Mouse (Mus musculus): Measurements from ENCODE around the gene Gucy1b2. TPM values are rescaled to one million over a fixed set of nuclear protein-coding genes. Genes with fewer than 3 reads are reported as not detected.

Gucy1b2 gene
- polyA plus RNA-seq, 1 experiment: not detected

DNA sequence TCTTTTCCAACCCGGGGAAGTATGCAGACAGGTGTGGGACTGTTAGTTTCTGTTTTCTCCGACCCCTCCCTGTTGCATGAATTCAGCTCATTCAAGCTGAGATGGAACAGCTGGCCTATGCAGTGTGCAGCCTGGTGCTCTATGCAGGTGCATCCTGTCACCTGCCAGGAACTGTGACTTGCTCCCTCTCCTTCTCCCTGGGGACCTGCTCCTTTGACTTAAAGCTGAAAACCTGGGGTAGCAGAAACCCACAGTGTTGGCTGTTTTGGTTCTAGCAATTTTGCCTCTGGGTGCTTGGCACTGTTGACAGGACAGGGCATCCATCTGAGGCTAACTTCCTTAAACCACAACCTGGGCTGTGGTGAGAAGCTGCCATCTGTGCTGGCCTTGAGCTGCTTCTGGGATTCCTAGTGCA lies 30.8 kb downstream of the Gucy1b2 start:
- Histone ChIP-seq H3K27me3 (ENCODE audit: control insufficient read depth, insufficient read depth, insufficient read length) (peaks cover 9% of the 10 kb centered on the region), H3K4me3 (no peak overlapping the region), H3ac (ENCODE audit: control insufficient read depth, insufficient read length) (no peak overlapping the region), H3K4me2 (ENCODE audit: low read depth) (no peak overlapping the region), H3K79me2 (ENCODE audit: control insufficient read depth, insufficient read depth) (no peaks in the 10 kb centered on the region), H3K36me3 (ENCODE audit: control insufficient read depth, insufficient read depth) (no peaks in the 10 kb centered on the region)
- TF ChIP-seq MAX (IDR thresholded peaks at IDR 0.05; ENCODE audit: low read depth): no peak
- peak in 1 of 3 experiments; percentile 15 for TF ChIP-seq MYOD1 (IDR thresholded peaks at IDR 0.05; ENCODE audit: control insufficient read depth in 1 of 3, insufficient read length in 2 of 3, low read depth in 2 of 3)
- no peak for TF ChIP-seq TCF3 (IDR thresholded peaks at IDR 0.05; ENCODE audit: insufficient read length, low read depth)
- no peak for TF ChIP-seq REST (IDR thresholded peaks at IDR 0.05; ENCODE audit: insufficient read depth, insufficient read length)
- TF ChIP-seq CEBPB (IDR thresholded peaks at IDR 0.05; ENCODE audit: insufficient read depth, poor library complexity, severe bottlenecking): no peak

DNA sequence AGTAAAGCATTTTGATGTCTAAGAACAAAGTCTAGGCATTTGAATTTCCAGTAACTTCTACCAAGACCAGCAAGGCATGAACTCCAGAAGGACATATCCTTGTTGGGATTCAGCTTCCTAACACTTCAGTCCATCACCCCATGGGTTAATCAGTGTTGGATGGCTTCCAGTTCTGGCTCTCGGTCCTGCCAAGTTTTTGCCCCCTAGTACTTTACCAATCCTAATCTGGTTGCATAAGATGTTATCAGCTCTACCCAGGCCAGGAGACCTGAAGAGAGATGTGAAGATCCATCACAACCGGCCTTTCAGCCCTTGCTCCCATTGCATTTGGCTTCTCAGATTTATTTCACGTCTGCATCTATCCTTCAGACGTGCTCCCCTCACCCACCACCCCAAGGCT lies 33.8 kb downstream of the Gucy1b2 start:
- H3K4me3 ChIP-seq: no peak overlapping the region
- no peak overlapping the region for H3ac ChIP-seq (ENCODE audit: control insufficient read depth, insufficient read length)
- peaks cover 19% of the 10 kb centered on the region for H3K27me3 ChIP-seq (ENCODE audit: control insufficient read depth, insufficient read depth, insufficient read length)
- no peaks in the 10 kb centered on the region for H3K79me2 ChIP-seq (ENCODE audit: control insufficient read depth, insufficient read depth)
- H3K36me3 ChIP-seq (ENCODE audit: control insufficient read depth, insufficient read depth): no peaks in the 10 kb centered on the region
- no peak for TF ChIP-seq REST (IDR thresholded peaks at IDR 0.05; ENCODE audit: insufficient read depth, insufficient read length)
- TF ChIP-seq MAX (IDR thresholded peaks at IDR 0.05; ENCODE audit: low read depth): no peak
- no peak for TF ChIP-seq TCF3 (IDR thresholded peaks at IDR 0.05; ENCODE audit: insufficient read length, low read depth)
- TF ChIP-seq E2F4 (IDR thresholded peaks at IDR 0.05; ENCODE audit: insufficient read depth): no peak
- no peak for TF ChIP-seq POLR2A (IDR thresholded peaks at IDR 0.05; ENCODE audit: insufficient read length, low read depth)
- no peak for TF ChIP-seq USF1 (IDR thresholded peaks at IDR 0.05; ENCODE audit: low read depth)
- no peak for TF ChIP-seq TCF12 (IDR thresholded peaks at IDR 0.05; ENCODE audit: insufficient read depth, poor library complexity, severe bottlenecking)
- H3K4me2 ChIP-seq (ENCODE audit: low read depth): no peak overlapping the region

DNA sequence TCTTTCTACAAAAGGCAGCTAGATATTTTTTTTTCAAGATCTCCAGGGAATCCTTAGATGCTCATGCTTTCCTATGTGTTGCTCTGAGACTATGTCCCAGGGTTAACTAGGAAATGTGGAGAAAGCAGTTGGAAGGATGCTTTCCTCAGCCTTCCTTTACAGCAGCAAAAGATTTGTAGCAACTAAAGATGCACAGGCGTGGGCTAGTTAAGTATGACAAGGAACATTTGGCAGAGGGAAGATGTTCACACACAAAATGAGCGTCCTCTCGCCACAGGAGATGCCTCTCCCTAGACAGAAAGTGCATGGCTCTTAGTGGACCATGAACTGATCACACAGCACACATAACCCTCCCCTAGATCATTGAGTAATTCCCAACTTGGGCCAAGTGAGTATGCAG lies 38.6 kb downstream of the Gucy1b2 start:
- no peak overlapping the region for H3ac ChIP-seq (ENCODE audit: control insufficient read depth, insufficient read length)
- no peaks in the 10 kb centered on the region for H3K79me2 ChIP-seq (ENCODE audit: control insufficient read depth, insufficient read depth)
- no peak overlapping the region for H3K4me3 ChIP-seq
- H3K4me2 ChIP-seq (ENCODE audit: low read depth): no peak overlapping the region
- H3K27me3 ChIP-seq (ENCODE audit: control insufficient read depth, insufficient read depth, insufficient read length): peaks cover 31% of the 10 kb centered on the region
- H3K36me3 ChIP-seq (ENCODE audit: control insufficient read depth, insufficient read depth): no peaks in the 10 kb centered on the region
- TF ChIP-seq MYOD1 (IDR thresholded peaks at IDR 0.05; ENCODE audit: control insufficient read depth in 1 of 3, insufficient read length in 2 of 3, low read depth in 2 of 3) (no peak), MAX (IDR thresholded peaks at IDR 0.05; ENCODE audit: low read depth) (no peak), MYOG (IDR thresholded peaks at IDR 0.05; ENCODE audit: control insufficient read depth in 1 of 3, insufficient read depth in 1 of 3, insufficient read length in 2 of 3, low read depth in 2 of 3) (no peak), E2F4 (IDR thresholded peaks at IDR 0.05; ENCODE audit: insufficient read depth) (no peak), CEBPB (IDR thresholded peaks at IDR 0.05; ENCODE audit: insufficient read depth, poor library complexity, severe bottlenecking) (no peak), SRF (IDR thresholded peaks at IDR 0.05; ENCODE audit: control insufficient read depth, insufficient read length, low read depth) (no peak), TCF3 (IDR thresholded peaks at IDR 0.05; ENCODE audit: insufficient read length, low read depth) (no peak), POLR2A (IDR thresholded peaks at IDR 0.05; ENCODE audit: insufficient read length, low read depth) (no peak), POLR2AphosphoS2 (IDR thresholded peaks at IDR 0.05; ENCODE audit: insufficient read length, low read depth) (no peak), USF1 (IDR thresholded peaks at IDR 0.05; ENCODE audit: low read depth) (no peak), TCF12 (IDR thresholded peaks at IDR 0.05; ENCODE audit: insufficient read depth, poor library complexity, severe bottlenecking) (no peak)

DNA sequence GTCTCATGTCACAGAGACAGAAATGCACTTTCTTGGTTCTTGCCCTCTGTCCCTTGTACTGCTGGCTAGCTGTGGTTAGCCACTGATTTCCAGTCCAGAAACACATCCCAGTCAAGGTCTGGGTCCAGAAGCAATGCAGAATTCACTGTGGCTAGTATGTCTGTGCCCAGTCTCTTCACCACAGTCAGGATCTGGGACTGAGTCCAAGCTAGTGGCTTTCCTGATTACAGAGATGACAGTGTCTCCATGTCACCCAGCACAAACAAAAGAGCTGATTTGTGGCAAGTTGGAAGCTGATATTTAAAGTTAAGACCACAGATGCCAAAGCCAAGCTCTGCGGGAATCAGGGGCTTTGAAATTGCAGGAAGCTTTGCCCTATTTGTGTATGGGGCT lies 39.4 kb downstream of the Gucy1b2 start:
- no peak overlapping the region for H3ac ChIP-seq (ENCODE audit: control insufficient read depth, insufficient read length)
- no peak overlapping the region for H3K4me3 ChIP-seq
- peaks cover 30% of the 10 kb centered on the region for H3K27me3 ChIP-seq (ENCODE audit: control insufficient read depth, insufficient read depth, insufficient read length)
- no peak overlapping the region for H3K4me2 ChIP-seq (ENCODE audit: low read depth)
- TF ChIP-seq TCF3 (IDR thresholded peaks at IDR 0.05; ENCODE audit: insufficient read length, low read depth) (no peak), MYOG (IDR thresholded peaks at IDR 0.05; ENCODE audit: control insufficient read depth in 1 of 3, insufficient read depth in 1 of 3, insufficient read length in 2 of 3, low read depth in 2 of 3) (no peak), TCF12 (IDR thresholded peaks at IDR 0.05; ENCODE audit: insufficient read depth, poor library complexity, severe bottlenecking) (no peak), SRF (IDR thresholded peaks at IDR 0.05; ENCODE audit: control insufficient read depth, insufficient read length, low read depth) (no peak), MYOD1 (IDR thresholded peaks at IDR 0.05; ENCODE audit: control insufficient read depth in 1 of 3, insufficient read length in 2 of 3, low read depth in 2 of 3) (no peak), POLR2AphosphoS2 (IDR thresholded peaks at IDR 0.05; ENCODE audit: insufficient read length, low read depth) (no peak), POLR2A (IDR thresholded peaks at IDR 0.05; ENCODE audit: insufficient read length, low read depth) (no peak), CEBPB (IDR thresholded peaks at IDR 0.05; ENCODE audit: insufficient read depth, poor library complexity, severe bottlenecking) (no peak), REST (IDR thresholded peaks at IDR 0.05; ENCODE audit: insufficient read depth, insufficient read length) (no peak), MAX (IDR thresholded peaks at IDR 0.05; ENCODE audit: low read depth) (no peak), E2F4 (IDR thresholded peaks at IDR 0.05; ENCODE audit: insufficient read depth) (no peak), USF1 (IDR thresholded peaks at IDR 0.05; ENCODE audit: low read depth) (no peak)
- no peaks in the 10 kb centered on the region for H3K36me3 ChIP-seq (ENCODE audit: control insufficient read depth, insufficient read depth)
- no peaks in the 10 kb centered on the region for H3K79me2 ChIP-seq (ENCODE audit: control insufficient read depth, insufficient read depth)

DNA sequence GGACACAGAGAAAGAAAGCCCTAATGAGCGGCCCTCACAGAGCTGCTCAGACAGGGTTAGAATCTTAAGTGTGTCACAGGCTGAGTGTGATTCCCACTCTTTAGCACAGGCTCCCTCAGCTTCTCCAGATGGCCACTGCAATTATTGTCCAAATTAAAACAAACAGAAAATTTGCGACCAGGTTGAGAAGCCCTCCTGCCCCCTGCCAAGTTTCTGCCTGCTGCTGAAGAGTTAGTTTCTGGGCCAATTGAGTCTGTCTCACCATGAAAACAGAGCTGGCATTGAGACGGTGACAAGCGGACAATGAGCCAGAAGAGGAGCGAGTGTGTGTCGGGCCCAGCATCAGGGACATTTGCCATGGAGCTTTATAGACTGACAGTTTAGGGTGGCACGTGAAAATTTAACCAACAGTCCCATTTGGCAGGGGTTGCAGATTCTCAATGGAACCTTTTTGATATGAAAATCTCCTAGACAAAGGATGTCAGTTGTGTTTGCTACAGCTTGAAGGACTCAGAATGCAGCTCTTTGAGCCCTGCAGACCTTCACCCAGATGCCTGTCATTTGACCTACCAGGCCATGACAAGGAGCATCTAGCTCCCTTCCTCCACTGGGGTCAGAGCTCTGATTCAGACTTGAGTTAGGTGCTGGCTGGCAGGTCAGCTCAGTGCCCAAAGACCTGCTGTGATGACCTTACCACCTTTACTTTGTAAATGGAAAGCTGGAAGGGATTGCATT lies 39.9 kb downstream of the Gucy1b2 start:
- Histone ChIP-seq H3K36me3 (ENCODE audit: control insufficient read depth, insufficient read depth) (no peaks in the 10 kb centered on the region), H3K4me2 (ENCODE audit: low read depth) (no peak overlapping the region), H3ac (ENCODE audit: control insufficient read depth, insufficient read length) (no peak overlapping the region), H3K27me3 (ENCODE audit: control insufficient read depth, insufficient read depth, insufficient read length) (peaks cover 24% of the 10 kb centered on the region), H3K79me2 (ENCODE audit: control insufficient read depth, insufficient read depth) (no peaks in the 10 kb centered on the region), H3K4me3 (no peak overlapping the region)
- no peak for TF ChIP-seq USF1 (IDR thresholded peaks at IDR 0.05; ENCODE audit: low read depth)
